Mouse (Mus musculus) MN1 (cell line): Measurements from ENCODE around the gene Smap1.

Experiments
- DNase-seq: peaks from one replicate; pipeline ENCODE4 v3.0.0-alpha.2; 2016; ENCODE audit warnings: low spot score

The Smap1 gene

GRCm38 (mm10) chr1:23920275-23920674 lies 1.8 kb downstream of the Smap1 start:
- peak; percentile 35 for DNase-seq

- no peak for DNase-seq
Observed at GRCm38 (mm10) chr1:23919086-23919485, 3.0 kb downstream of the Smap1 start.

- no peak for DNase-seq
Observed at GRCm38 (mm10) chr1:23915483-23915882, 6.6 kb downstream of the Smap1 start.

GRCm38 (mm10) chr1:23912988-23913387 lies 9.1 kb downstream of the Smap1 start:
- DNase-seq = no peak

- peak; percentile 48 for DNase-seq
Observed at GRCm38 (mm10) chr1:23906082-23906481, 16.0 kb downstream of the Smap1 start.

- DNase-seq = no peak
Observed at GRCm38 (mm10) chr1:23903340-23903739, 18.8 kb downstream of the Smap1 start.

GRCm38 (mm10) chr1:23902736-23903135 lies 19.4 kb downstream of the Smap1 start:
- no peak for DNase-seq

GRCm38 (mm10) chr1:23899647-23900020 lies 22.5 kb downstream of the Smap1 start:
- DNase-seq = no peak

GRCm38 (mm10) chr1:23899020-23899646 lies 23.0 kb downstream of the Smap1 start:
- DNase-seq = no peak

GRCm38 (mm10) chr1:23892072-23892471 lies 30.0 kb downstream of the Smap1 start:
- no peak for DNase-seq

GRCm38 (mm10) chr1:23884914-23885313 lies 37.2 kb downstream of the Smap1 start:
- DNase-seq = no peak

GRCm38 (mm10) chr1:23884087-23884668 lies 37.9 kb downstream of the Smap1 start:
- no peak for DNase-seq

- DNase-seq = no peak
Observed at GRCm38 (mm10) chr1:23882681-23883080, 39.4 kb downstream of the Smap1 start.

GRCm38 (mm10) chr1:23872194-23872593 lies 49.9 kb downstream of the Smap1 start:
- no peak for DNase-seq

GRCm38 (mm10) chr1:23867350-23867862 lies 54.7 kb downstream of the Smap1 start:
- no peak for DNase-seq

- no peak for DNase-seq
Observed at GRCm38 (mm10) chr1:23865566-23865965, 56.6 kb downstream of the Smap1 start.

- no peak for DNase-seq
Observed at GRCm38 (mm10) chr1:23860944-23861343, 61.2 kb downstream of the Smap1 start.

- DNase-seq = no peak
Observed at GRCm38 (mm10) chr1:23855623-23856022, 66.5 kb downstream of the Smap1 start.

- DNase-seq = no peak
Observed at GRCm38 (mm10) chr1:23846044-23846680, 76.0 kb downstream of the Smap1 start.

GRCm38 (mm10) chr1:23845007-23845406 lies 77.1 kb downstream of the Smap1 start:
- DNase-seq = no peak

- no peak for DNase-seq
Observed at GRCm38 (mm10) chr1:23843790-23844189, 78.3 kb downstream of the Smap1 start.

GRCm38 (mm10) chr1:23842629-23843028 lies 79.5 kb downstream of the Smap1 start:
- no peak for DNase-seq

- no peak for DNase-seq
Observed at GRCm38 (mm10) chr1:23840924-23841323, 81.2 kb downstream of the Smap1 start.
